Mouse (Mus musculus) activated CD4-positive, CD25-positive, alpha-beta regulatory T cell, adult 9 weeks (primary cell): Measurements from ENCODE around the gene Tenm3. TPM values are rescaled to one million over a fixed set of nuclear protein-coding genes. Genes with fewer than 3 reads are reported as not detected.

Experiments
- polyA plus RNA-seq: library from polyadenylated mRNA; unstranded; fragments of 100-300 nt; shearing (Covaris generic); gene quantifications from one replicate; pipeline ENCODE4 v1.2.1, GENCODE M21; 2017

The Tenm3 gene
- polyA plus RNA-seq: not detected

GRCm38 (mm10) chr8:48843931-48844285 is at the start of gene Tenm3:
Gene Tenm3 (minus strand): TSS chr8:48843951.

